Mouse (Mus musculus): ENCODE results near the gene Nhsl2.

DNA sequence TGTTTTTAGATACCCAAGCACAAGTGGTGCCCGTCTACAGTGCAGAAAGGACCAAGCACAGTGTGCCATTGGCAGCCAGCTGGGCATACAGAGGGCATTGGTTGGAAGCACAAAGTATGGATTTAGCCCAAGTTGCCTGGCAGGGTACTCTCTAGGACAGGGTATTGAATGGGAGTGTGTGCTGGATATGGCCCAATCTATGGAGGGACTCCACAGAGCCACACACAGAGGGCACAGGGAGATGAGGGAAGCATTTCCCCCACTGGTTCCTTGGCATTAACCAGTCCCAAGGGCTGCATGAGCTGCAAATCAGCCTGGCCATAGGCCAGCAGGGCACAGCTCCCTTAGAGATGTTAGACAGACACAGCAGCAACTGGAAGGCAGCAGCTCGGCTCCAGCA is 79.9 kb downstream of the Nhsl2 start:
- TF ChIP-seq POLR2A (IDR thresholded peaks at IDR 0.05; ENCODE audit: extremely low read depth, insufficient read depth, low read length) (no peak), CTCF (IDR thresholded peaks at IDR 0.05; ENCODE audit: extremely low read depth, insufficient read depth, low read length) (no peak)

All from cortical plate, adult 2 months (tissue).